Mouse (Mus musculus): Measurements from ENCODE around the gene Rnase4.

DNA sequence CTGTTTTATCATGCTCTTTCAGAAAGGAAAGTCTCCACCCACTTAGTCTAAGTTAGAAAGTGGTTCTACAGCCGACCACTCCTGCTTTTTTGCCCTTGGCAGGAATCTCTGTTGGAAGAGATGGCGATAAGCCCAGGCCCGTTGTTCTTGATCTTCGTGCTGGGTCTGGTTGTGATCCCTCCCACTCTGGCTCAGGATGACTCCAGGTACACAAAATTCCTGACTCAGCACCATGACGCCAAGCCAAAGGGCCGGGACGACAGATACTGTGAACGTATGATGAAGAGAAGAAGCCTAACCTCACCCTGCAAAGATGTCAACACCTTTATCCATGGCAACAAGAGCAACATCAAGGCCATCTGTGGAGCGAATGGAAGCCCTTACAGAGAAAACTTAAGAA, 10.4 kb downstream of the Rnase4 start:
- no peak for TF ChIP-seq POLR2A (IDR thresholded peaks at IDR 0.05; ENCODE audit: borderline replicate concordance, extremely low read depth, low read depth, low read length)
- no peak for TF ChIP-seq CTCF (IDR thresholded peaks at IDR 0.05; ENCODE audit: insufficient read depth, low read length)
